Mouse (Mus musculus) intestine, embryonic 14.5 days (tissue): Measurements from ENCODE around the gene Sp4. TPM values are rescaled to one million over a fixed set of nuclear protein-coding genes. Genes with fewer than 3 reads are reported as not detected.

Experiments
- ATAC-seq: fragments of 200-750 bp; cut with Nextera tagmentation; replicated peaks from 2 replicates; pipeline ENCODE4 v1.8.0; 2017; ENCODE audit warnings: low read depth, moderate number of reproducible peaks, moderate TSS enrichment, moderate library complexity; ENCODE audit not compliant: low FRiP score, low TSS enrichment
- DNase-seq: peaks from one replicate; pipeline ENCODE4 v3.0.0-alpha.2; 2018; ENCODE audit warnings: low spot score
- H3K27ac ChIP-seq: fragments of 300-500 bp; sonication (generic); 2 replicates; pipeline ENCODE4 v1.5.1; 2014; ENCODE audit warnings: low read depth, mild to moderate bottlenecking, control low read depth
- H3K27me3 ChIP-seq: fragments of 300-500 bp; sonication (generic); replicated peaks from 2 replicates; pipeline ENCODE4 v1.6.1; 2014; ENCODE audit warnings: low read length, control low read depth; ENCODE audit not compliant: control insufficient read depth, insufficient read depth
- H3K36me3 ChIP-seq: fragments of 300-500 bp; sonication (generic); 2 replicates; pipeline ENCODE4 v1.6.1; 2014; ENCODE audit warnings: low read length, control low read depth; ENCODE audit not compliant: control insufficient read depth, insufficient read depth
- H3K4me1 ChIP-seq: fragments of 300-500 bp; sonication (generic); replicated peaks from 2 replicates; pipeline ENCODE4 v1.6.1; 2014; ENCODE audit warnings: low read length, control low read depth, mixed read lengths; ENCODE audit not compliant: control insufficient read depth, insufficient read depth
- H3K4me2 ChIP-seq: fragments of 300-500 bp; sonication (generic); 2 replicates; pipeline ENCODE4 v1.6.1; 2014; ENCODE audit warnings: low read length
- H3K4me3 ChIP-seq: fragments of 300-500 bp; sonication (generic); 2 replicates; pipeline ENCODE4 v1.5.1; 2014; ENCODE audit warnings: low read depth, low read length, control low read depth, mixed read lengths
- H3K9ac ChIP-seq: fragments of 300-500 bp; sonication (generic); 2 replicates; pipeline ENCODE4 v1.6.1; 2014; ENCODE audit warnings: mild to moderate bottlenecking, low read length
- H3K9me3 ChIP-seq: fragments of 300-500 bp; sonication (generic); 2 replicates; pipeline ENCODE4 v1.6.1; 2016; ENCODE audit warnings: low read length, control low read depth; ENCODE audit not compliant: control insufficient read depth
- WGBS: fragments of 180-500 bp; shearing (Covaris S2); extraction: QIAGEN DNeasy Blood & Tissue Kit; methylation state at CpG from one replicate; pipeline ENCODE4 v1.1.7; 2014; 5-methylcytosine and 5-hydroxymethylcytosine counted together
- polyA plus RNA-seq: library from polyadenylated mRNA; unstranded; fragments of >200 nt; fragmentation: Nextera tagmentation; extraction: Ambion mirVana; gene quantifications from 2 replicates; pipeline ENCODE4 v1.2.1, GENCODE M21; 2014

Gene Sp4
- polyA plus RNA-seq, 1 experiment from 2014 or later: 7.8 TPM

DNA sequence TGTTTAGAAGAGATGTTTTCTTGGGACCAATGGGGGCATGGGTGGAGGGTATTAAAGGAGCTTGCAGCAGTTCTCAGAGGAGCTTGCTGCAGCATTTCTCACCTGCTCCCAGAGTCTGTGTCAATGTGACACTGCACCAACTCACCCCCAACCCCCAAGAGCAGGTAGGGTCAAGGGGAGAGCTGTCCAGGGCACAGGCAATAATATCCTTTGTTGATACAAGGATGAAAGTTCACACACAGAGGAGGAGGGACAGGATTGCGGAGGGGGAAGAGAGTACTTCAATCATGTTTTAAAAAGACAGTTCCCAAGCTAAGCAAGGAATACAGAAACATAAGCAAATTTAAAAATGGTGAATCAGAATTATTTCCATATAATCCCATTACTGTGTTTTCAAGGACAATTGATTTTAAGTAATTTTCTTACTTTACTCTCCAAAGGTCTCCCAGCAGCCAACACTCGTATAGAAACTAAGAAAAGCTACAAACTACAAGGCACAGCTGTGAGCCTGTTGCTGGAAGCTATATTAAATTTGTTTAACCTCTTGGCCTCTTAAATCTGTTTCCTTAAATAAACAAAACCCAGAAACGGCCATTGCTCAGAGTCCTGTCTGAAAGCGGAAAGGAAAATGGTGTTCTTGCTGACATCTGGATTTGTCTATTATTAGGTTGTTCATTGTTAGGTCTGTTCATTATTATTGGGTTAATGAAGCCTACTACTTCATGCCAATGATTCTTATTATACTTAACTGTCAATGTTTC is 114.9 kb downstream of the Sp4 start:
- Histone ChIP-seq H3K9ac (no peak overlapping the region), H3K36me3 (no peaks in the 10 kb centered on the region), H3K4me1 (peaks cover 19% of the 10 kb centered on the region), H3K27me3 (peaks cover 4% of the 10 kb centered on the region), H3K4me3 (no peak overlapping the region), H3K9me3 (no peaks in the 10 kb centered on the region), H3K27ac (peak overlapping the region; percentile 51; the same call in 1 of the 2 replicates), H3K4me2 (peak overlapping the region; percentile 26)
- peak; percentile 65 for ATAC-seq
- WGBS: 7% methylated on average over 4 of the region's 4 CpGs
- DNase-seq: no peak

Other genes with a start within 250 kb of the Sp4 start
- gene Dnah11, start 102.4 kb downstream of the Sp4 start, polyA plus RNA-seq: 0.32 and 0.60 TPM in 2 replicates